Mouse (Mus musculus) left cerebral cortex, postnatal 14 days (tissue): ENCODE data around the gene Auts2. TPM values are rescaled to one million over a fixed set of nuclear protein-coding genes. Genes with fewer than 3 reads are reported as not detected.

Source experiments
- DNase-seq, 2 experiments: peaks; one replicate each; pipeline ENCODE4 v3.0.0; 2021 to 2022; ENCODE audit warnings: low spot score in 2 of 2, mixed read lengths in 1 of 2
- intact Hi-C: fragments of 180-260 bp; cut with DNase I; formaldehyde crosslinking; loops from one replicate; pipeline ENCODE4 v1.15.1; 2025
- total RNA-seq, 2 experiments: library from RNA; stranded (reverse); gene quantifications; 2 replicates each; pipeline ENCODE4 v1.2.3; 2021

Auts2 gene
- total RNA-seq, 2 experiments from 2014 or later = 88.7 to 96.9 TPM

DNA sequence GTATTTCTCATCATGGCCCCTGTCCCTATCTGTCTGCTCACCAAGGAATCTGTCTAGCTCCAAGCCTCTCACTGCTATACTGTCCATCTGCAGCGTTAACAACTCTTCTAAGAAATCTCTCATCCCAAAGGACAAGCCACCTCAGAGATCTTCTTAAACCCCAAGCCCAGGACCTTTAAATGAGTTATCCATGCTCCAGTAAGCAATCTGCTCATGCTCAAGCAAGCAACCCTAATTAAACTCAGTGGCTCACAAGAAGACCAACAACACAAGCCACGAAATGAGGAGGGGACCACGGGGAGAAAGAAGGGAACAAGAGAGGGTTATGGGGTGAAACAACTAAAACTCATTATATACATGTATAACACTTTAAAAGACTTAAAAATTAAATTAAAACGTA, 535.2 kb downstream of the Auts2 start:
- intact Hi-C loops = no loop called here
- no peak for DNase-seq

DNA sequence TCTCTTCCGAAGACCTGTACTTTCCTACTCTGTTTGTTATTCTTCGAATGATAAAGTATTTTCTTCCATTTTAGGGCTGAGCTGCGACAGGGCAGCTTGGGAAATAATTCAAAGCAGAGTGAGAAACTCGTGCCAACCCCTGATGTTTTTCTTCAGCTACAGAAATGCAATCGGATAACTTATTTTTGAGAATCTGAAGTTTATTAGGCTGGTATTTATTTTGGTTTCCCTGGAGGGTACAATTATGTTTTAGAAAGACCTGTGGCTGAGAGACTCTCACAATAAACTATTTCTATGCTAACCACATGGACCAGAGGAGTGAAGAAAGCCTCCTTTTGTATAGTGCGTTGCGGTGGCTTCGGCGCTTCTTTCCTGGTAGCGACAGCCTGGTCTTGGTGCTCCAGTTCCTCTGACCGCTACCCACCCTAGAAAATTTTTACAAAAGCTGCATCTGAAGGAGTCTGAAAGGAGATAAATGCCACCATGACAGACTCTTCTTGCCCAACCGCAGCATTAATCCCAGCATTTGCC, 550.4 kb downstream of the Auts2 start:
- intact Hi-C loops = no loop called here
- DNase-seq = no peak

- DNase-seq = peak; percentile 11 to 31
- intact Hi-C loops = no loop called here
Measured at GRCm38 (mm10) chr5:131992268-131992667, 550.9 kb downstream of the Auts2 start.

- DNase-seq = no peak
- intact Hi-C loops = no loop called here
Measured at GRCm38 (mm10) chr5:131990532-131990931, 552.6 kb downstream of the Auts2 start.

- DNase-seq = peak; percentile 12 to 37
- intact Hi-C loops = no loop called here
Measured at GRCm38 (mm10) chr5:131981451-131981850, 561.7 kb downstream of the Auts2 start.

GRCm38 (mm10) chr5:131978939-131979338, 564.2 kb downstream of the Auts2 start:
- intact Hi-C loops = no loop called here
- no peak for DNase-seq

DNA sequence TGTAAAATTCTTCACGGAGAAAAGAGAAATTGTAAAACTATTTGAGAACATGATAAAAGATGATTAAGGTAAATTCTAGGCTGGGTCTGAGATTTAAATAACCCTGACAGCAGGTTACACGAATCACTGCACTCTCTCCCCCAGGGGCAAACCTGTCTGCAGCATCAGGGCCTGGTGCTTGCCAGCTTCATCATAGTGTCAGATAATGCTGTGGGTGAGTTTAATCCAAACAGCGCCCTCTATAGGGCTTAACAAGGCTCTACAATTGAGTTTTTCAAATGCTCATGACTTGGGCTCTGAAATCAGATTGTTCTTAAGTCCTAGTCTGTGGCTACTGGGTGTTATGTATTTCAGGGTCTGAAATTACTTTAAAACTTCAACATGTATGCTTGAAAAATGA, 565.6 kb downstream of the Auts2 start:
- no peak for DNase-seq
- intact Hi-C loops = no loop called here

- intact Hi-C loops = no loop called here
- DNase-seq = no peak
Measured at GRCm38 (mm10) chr5:131971901-131972300, 571.2 kb downstream of the Auts2 start.

GRCm38 (mm10) chr5:131965499-131965898, 577.6 kb downstream of the Auts2 start:
- no peak for DNase-seq
- intact Hi-C loops = no loop called here

DNA sequence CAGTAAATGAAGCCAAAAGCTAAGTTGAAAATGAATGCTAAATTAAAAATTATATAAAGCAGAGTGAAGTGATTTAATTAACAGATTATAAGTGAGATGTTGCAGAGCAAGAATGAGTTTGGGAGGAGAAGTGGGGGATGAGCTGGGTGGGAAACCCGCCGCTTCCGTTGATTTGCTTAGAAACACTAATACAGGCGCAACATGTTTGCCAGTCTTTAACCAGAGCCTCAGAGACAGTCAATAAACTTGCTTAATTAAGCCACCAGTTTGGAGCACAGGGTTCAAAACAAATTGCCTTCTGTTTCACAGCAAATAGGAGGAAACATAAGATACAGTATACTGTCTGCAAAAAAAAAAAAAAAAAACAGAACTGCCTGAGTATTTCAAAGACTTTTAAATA, 579.6 kb downstream of the Auts2 start:
- intact Hi-C loops = no loop called here

DNA sequence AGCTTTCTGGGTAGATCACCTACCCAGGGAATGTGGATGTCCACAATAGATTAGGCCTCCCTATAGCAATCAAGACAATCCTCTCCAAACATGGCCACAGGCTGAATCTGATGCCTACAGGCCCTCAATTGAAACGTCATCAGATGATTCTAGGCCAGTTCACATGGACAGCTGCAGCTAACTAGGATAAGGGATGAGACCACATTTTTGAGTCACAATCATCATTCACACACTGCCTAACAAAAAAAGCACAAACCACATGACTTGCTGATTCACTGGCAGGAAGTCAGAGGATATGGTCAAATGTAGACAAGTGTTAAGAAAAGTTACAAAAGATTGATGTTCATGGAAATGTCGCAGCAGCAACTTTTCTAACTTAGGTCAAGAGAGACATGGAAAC, 581.3 kb downstream of the Auts2 start:
- no peak for DNase-seq
- intact Hi-C loops = no loop called here

More for the DNA sequence above, 579.6 kb downstream of the Auts2 start:
- no peak for DNase-seq

DNA sequence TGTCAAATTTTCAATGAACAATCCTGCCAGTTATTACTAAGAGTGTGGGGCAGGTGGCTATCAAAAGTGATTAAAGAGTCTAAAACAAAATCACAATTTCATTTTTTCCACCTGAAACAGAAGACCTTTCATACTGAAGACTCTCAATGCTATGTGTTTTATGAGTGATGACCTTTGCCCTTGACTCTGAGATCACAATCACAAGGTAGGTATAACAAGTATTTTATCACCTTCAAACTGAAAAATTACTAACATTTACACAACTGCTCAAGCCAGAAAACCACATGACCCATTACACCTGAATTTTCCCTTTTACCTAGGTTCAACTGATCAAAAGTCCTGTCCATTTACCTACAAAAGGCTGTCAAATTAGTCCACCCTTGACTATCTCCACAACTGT, 582.7 kb downstream of the Auts2 start:
- intact Hi-C loops = no loop called here
- no peak for DNase-seq

DNA sequence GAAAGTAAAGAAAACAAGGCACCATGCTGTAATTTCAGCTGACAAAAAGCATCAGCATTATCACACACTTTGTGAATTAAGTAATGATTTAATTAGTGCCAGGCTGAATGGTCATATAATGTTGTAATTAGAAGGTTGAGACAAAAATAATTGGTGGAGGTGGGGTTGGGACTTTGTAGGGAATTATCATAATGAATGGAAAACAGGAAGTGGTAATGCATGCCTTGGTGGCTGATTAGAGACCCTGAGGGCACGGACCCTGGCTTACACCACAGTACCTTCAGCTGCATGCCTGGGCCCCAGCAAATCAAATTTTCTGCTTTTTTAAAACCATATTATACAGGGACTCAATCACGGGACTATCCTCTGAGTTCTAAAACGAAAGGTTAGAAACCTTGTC, 586.1 kb downstream of the Auts2 start:
- intact Hi-C loops = no loop called here
- no peak for DNase-seq

- intact Hi-C loops = no loop called here
- no peak for DNase-seq
Measured at GRCm38 (mm10) chr5:131956090-131956489, 587.1 kb downstream of the Auts2 start.

GRCm38 (mm10) chr5:131955227-131956016, 587.7 kb downstream of the Auts2 start:
- DNase-seq = no peak
- intact Hi-C loops = no loop called here

- no peak for DNase-seq
- intact Hi-C loops = no loop called here
Measured at GRCm38 (mm10) chr5:131948571-131949151, 594.5 kb downstream of the Auts2 start.

DNA sequence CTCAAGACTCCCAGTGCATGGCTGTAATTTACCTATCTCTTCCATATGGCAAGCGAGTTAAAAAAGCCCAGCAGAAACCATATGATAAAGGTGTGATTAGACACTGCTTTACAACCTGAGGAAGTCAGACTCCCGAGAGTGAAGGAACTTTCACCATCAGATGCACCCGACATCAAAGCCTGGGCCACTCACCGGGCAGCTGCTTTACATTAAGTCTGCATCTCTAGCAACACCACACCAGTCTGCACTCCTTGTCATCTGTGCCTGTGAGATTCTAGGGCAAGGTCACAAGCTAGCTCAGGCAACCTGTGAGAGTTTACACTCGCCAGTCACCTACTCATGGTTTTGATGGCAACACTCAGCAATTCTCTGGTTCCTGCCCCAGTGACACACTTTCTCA, 596.3 kb downstream of the Auts2 start:
- DNase-seq = no peak
- intact Hi-C loops = no loop called here

DNA sequence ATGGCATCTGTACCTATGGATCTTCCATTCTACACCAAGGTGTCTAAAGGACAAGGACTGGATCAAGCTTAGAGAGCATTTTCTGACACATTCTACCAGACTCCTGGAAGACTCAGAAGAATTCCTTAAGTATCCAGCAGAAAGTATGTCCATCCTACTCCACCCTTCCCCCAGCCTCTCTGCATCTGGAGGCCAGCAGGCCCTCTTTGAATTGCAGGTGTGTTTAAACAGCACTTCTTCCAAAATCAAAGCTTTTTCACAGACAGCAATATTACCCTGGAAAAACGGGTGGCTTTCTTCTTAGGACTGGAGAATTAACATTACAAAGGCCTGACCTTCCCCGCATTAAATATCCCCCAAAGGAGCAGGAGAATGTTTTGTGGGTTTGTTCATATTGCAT, 598.4 kb downstream of the Auts2 start:
- intact Hi-C loops = no loop called here
- DNase-seq = no peak

- intact Hi-C loops = no loop called here
- DNase-seq = no peak
Measured at GRCm38 (mm10) chr5:131928696-131929095, 614.4 kb downstream of the Auts2 start.

GRCm38 (mm10) chr5:131922759-131923158, 620.4 kb downstream of the Auts2 start:
- no peak for DNase-seq
- intact Hi-C loops = no loop called here

DNA sequence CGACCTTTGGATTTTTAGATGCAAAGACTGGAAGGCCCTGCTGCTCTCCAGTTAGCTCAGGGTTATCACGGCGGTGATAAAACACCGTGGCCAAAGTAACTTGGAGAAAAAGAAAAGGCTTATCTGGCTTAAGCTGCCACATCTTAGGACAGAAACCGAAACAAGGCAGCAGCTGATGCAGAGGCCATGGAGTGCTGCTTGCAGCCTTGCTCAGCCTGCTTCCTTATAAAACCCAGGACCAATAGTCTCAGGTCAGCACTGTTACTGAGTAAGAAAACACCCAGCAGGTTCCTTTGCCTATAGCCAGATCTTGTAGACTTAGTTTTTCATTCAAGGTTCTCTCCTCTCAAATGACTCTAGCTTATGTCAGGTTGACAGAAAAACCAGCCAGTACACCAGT, 621.0 kb downstream of the Auts2 start:
- intact Hi-C loops = no loop called here
- DNase-seq = no peak
